Mouse (Mus musculus) cerebellum, adult 11-12 months (tissue): ENCODE results near the gene Chst10.

Experiments used
- DNase-seq: peaks from one replicate; pipeline ENCODE4 v3.0.0; 2022

Gene Chst10

DNA sequence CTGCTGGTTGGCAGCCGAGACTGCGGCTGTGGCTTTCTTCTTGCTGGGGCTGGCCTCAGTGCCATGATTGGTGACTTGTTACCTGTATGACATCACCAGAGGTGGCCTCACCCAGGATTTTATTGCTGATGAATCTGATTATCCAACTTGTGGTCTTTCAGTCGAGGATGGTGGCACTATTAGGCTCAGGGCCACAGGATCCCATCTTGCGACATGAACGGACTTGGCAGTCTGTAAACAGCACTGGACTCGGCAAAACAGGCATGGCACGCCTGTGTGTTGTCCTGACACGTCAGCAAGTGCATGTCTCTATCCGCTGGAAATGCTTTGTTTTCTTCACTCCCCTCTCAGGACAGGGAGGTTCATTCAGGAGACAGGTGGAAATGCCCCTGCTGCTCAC lies 33.6 kb downstream of the Chst10 start:
- DNase-seq: no peak

DNA sequence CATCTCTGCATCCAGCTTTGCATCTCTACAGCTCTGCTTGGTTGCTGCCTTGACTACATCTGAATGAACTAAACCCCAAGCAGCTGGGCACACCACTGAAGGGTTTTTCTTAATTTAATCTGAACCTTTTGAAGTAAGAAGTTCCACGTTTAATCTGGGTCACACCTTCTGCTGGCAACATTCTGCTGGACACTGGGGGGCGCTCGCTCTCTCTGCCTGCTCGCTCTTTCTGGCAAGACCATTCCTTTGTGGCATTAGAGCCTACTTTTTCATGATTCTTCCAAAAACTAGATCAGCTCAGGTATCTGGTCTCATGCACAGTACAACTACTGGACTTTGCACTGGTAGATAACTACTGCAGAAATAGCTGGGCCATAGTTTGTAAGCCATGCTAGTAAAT lies 35.7 kb downstream of the Chst10 start:
- DNase-seq: no peak

DNA sequence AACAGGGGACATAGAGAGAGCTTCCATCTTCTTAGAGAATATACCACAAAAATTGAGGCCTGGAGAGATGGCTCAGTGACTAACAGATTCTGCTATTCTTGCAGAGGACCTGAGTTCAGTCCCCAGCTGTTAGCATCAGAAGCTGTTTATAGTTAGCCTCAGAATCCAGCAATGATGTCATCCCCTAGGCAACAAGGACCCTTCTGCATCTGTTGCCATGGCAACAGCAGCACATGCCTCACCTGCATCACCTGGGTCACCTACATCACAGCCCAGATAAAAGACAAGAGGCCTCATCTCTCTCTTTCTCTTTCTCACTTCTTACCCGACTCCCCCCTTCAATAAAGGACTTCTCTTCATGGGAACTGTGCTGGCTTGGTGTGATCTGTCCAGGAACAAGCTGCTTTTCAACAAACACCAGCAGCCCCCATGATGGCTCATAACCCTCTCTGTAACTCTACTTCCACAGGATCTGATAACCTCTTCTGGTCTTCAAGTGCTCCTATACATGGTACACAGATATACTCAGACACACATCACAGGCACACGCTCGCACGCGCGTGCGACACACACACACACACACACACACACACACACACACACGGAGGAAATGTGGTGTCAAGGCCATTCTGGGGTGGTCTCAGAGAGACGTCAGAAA lies 37.0 kb downstream of the Chst10 start:
- no peak for DNase-seq

DNA sequence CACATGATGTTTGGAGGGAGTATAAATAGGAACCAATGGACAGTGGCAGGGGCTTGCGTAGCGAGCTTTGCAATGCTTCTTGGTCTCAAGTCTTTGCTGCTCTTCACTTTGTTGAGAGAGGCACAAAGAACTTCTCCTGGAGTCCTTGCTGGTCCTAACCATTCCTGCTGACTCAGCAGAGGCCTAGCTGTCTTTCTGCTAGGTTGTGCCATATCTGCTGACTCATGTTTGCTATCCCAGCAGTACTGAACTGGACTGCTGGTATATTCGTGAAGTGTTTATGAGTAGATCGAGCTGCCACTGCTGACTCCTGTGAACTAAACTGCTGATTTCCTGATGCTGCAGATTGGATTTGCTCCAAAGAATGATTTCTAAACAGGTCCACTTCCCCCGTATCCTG lies 37.8 kb downstream of the Chst10 start:
- no peak for DNase-seq

- DNase-seq: no peak
These were observed 41.8 kb downstream of the Chst10 start for GRCm38 (mm10) chr1:38856196-38856595.

DNA sequence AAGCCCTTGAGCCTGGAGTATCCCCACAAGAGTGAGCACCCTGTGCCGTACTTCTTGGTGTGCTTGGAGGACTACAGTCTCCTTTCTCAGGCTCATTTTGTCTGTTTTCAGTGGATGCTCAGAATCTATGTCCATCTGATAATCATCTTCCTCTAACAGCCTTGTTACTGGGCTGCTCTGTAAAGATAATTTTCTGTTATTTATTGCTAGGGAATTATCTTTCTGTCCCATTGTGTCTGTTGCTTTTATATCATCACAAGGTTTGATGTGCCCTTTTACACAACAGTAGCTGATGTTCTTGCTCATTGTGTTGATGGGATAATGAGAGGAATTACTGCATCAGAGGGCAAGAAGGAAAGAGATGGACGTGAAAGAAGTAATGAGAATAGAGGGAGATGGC lies 45.7 kb downstream of the Chst10 start:
- no peak for DNase-seq

DNA sequence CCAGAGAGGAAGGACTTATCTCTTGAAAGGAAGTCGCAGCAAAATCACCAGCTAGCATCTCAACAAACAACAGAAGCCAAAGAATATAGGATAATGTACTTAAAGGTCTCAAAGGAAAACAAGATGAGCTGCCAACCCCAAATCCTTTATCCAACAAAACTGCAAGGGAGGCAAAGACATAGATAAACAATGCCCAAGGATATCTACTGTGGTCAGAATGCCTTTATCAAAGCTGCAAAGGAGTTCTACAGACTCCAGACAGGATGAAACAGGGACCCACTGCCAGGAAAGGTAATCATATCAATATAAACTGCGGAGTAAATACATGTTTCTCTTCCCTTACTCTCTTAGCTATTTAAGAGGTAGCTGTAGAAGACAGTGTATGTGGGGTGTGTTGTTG lies 47.3 kb downstream of the Chst10 start:
- no peak for DNase-seq

GRCm38 (mm10) chr1:38848451-38849289 lies 49.3 kb downstream of the Chst10 start:
- DNase-seq: no peak

DNA sequence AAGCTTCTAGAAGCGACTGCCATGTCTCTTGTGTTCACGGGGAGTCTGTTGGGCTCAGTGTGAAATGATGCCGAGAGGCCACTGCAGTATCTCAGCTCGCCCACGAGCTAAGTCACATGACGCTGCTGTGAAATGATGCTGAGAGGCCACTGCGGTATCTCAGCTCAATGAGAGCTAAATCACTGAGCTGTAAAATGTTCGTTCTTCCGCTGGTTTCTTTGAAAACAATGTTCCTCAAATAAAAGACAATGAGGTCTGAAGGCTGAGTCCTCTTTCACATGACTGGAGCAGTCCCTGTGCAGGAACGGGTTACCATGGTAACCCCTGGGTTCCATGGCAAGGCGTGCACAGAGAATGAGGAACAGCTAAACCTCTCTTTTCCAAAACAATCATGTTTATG lies 50.0 kb downstream of the Chst10 start:
- DNase-seq: peak; percentile 51

DNA sequence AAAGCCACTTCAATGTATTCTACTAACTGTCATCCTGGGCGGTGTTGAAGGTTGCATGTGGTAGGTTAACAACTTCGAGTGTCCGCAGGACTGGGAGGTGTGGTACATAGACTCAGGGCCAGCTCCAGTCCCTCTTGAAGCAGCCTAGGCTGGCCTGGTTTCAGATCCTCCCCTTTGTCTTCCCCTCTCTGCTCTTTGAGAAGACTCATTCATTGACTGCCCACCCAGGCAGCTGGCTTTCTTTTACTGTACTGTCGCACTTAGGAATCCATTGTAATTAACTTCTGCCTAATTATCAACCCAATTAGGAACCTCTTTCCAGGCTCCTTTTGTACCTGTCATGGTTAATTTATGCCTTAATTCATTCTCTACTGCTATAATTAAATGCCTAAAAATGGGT lies 54.7 kb downstream of the Chst10 start:
- no peak for DNase-seq

GRCm38 (mm10) chr1:38842861-38843260 lies 55.1 kb downstream of the Chst10 start:
- DNase-seq: no peak

- no peak for DNase-seq
These were observed 58.0 kb downstream of the Chst10 start for GRCm38 (mm10) chr1:38839944-38840343.

DNA sequence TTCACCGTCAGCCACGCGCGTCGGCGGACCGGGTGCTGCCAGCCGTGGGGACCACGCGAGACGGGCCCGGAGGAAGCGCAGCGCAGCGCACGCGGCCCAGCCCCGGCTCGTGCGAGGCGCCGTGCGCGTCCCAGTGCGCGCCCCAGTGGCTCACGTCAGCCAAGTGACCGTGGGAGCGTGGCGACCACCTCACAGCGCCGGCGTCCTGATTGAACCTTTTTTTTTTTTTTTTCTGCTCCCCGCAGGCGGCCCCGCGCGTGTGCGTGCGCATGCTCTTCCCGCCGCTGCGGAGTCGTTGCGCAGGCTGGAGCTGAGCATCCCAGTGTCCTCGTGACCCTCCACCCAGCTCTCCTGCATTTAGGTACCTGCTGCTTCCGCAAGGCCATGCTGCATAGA lies 61.5 kb downstream of the Chst10 start, which contains the start of gene Lonrf2:
Gene Lonrf2, minus strand, starts transcription at position 235 of the 396 bp plus-strand sequence.
- peak; percentile 85 for DNase-seq

GRCm38 (mm10) chr1:38835568-38836476 lies 62.1 kb downstream of the Chst10 start:
- peak; percentile 80 for DNase-seq

- DNase-seq: no peak
These were observed 63.1 kb downstream of the Chst10 start for GRCm38 (mm10) chr1:38834899-38835298.

- DNase-seq: no peak
These were observed 73.0 kb downstream of the Chst10 start for GRCm38 (mm10) chr1:38824926-38825325.

- DNase-seq: no peak
These were observed 74.1 kb downstream of the Chst10 start for GRCm38 (mm10) chr1:38823851-38824250.

DNA sequence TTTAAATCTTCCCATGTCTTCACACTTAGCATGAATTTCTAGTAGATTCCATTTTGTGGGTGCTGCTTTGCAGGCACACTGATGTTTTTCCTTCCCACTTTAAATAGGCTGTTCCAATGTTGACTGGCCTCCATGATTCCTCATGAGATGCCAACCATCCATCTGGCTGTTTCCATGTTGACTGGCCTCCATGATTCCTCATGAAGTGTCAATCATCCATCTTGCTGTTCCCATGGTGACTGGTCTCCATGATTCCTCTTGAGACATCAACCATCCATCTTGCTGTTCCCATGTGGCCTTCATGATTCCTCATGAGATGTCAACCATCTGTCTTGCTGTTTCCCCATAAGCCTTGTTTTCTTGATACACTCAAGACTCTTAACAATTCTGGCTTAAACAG lies 78.3 kb downstream of the Chst10 start:
- DNase-seq: no peak

DNA sequence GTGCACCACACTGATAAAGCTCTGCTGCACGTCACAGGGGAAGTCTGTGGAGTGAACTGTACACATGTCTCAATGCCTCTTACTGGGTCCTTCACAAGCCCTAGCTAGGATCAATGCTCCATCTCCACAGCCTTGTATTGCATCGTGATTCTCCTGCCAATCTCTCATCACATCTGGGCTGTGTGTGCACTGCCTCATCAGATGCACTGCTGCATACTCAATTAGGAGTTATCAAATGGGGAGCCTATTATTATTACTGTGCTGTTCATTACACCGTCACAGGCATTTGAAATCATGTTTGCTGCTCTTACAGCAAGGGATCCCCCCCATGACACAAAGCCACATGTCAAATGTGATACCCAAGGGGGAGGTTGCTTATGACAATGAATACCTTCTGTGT lies 80.3 kb downstream of the Chst10 start:
- DNase-seq: no peak

GRCm38 (mm10) chr1:38817268-38817667 lies 80.7 kb downstream of the Chst10 start:
- no peak for DNase-seq

- no peak for DNase-seq
These were observed 81.7 kb downstream of the Chst10 start for GRCm38 (mm10) chr1:38816306-38816705.
